ENCODE assay signal across 7 mouse cellular contexts in genomic region chr10:63099521-63099920, GRCm38 (mm10). TPM values are rescaled to one million over a fixed set of nuclear protein-coding genes. Genes with fewer than 3 reads are reported as not detected.
DNase-seq lines count a peak whose midpoint lies in the region; ATAC-seq and TF ChIP-seq lines count a peak whose summit lies in the region.

Atoh7 (plus strand) TSS chr10:63099651.

- intact Hi-C loops in gastrocnemius, postnatal 14 days (cut with DNase I; ENCODE audit: low total_unique reads), result no loop called here

- H3K36me3 ChIP-seq in lung, embryonic 16.5 days (ENCODE audit: control insufficient read depth, insufficient read depth, low read length), result no peaks in the 10 kb centered on the region
- no peaks in the 10 kb centered on the region for H3K36me3 ChIP-seq in hindbrain, embryonic 14.5 days (replicated peaks; ENCODE audit: control insufficient read depth, insufficient read depth)
- H3K36me3 ChIP-seq in midbrain, embryonic 13.5 days, result no peaks in the 10 kb centered on the region

- TF ChIP-seq POLR2A in cortical plate, adult 2 months (IDR thresholded peaks at IDR 0.05; ENCODE audit: extremely low read depth, insufficient read depth, low read length), result no peak

- H3K27me3 ChIP-seq in lung, embryonic 16.5 days (ENCODE audit: control insufficient read depth, insufficient read depth, low read depth, low read length), result peaks cover 30% of the 10 kb centered on the region
- peaks cover 15% of the 10 kb centered on the region for H3K27me3 ChIP-seq in hindbrain, embryonic 14.5 days (ENCODE audit: control insufficient read depth, insufficient read depth, low read length)
- peaks cover 25% of the 10 kb centered on the region; the same call in 1 of the 2 replicates for H3K27me3 ChIP-seq in midbrain, embryonic 13.5 days

- no peak for TF ChIP-seq CTCF in cortical plate, adult 2 months (IDR thresholded peaks at IDR 0.05; ENCODE audit: extremely low read depth, insufficient read depth, low read length)

- H3K4me3 ChIP-seq in lung, embryonic 16.5 days (ENCODE audit: low read length), result peak within 1 kb of the TSS; percentile 64
- peak within 1 kb of the TSS; percentile 56 for H3K4me3 ChIP-seq in cortical plate, adult 2 months (ENCODE audit: insufficient read depth, low read length)
- H3K4me3 ChIP-seq in hindbrain, embryonic 14.5 days (replicated peaks; ENCODE audit: low read length), result peak within 1 kb of the TSS; percentile 65
- peak within 1 kb of the TSS; percentile 60 for H3K4me3 ChIP-seq in midbrain, embryonic 13.5 days (replicated peaks)

- no peak for ATAC-seq in lung, embryonic 16.5 days (ENCODE audit: low read depth)
- ATAC-seq in hindbrain, embryonic 14.5 days (ENCODE audit: low FRiP score), result no peak
- ATAC-seq in midbrain, embryonic 13.5 days, result peak; percentile 19

- peaks cover 6% of the 10 kb centered on the region for H3K4me1 ChIP-seq in lung, embryonic 16.5 days (replicated peaks; ENCODE audit: control insufficient read depth, insufficient read depth, low read length)
- no peaks in the 10 kb centered on the region for H3K4me1 ChIP-seq in cortical plate, adult 2 months (ENCODE audit: control insufficient read depth, insufficient read depth, low read length)
- H3K4me1 ChIP-seq in hindbrain, embryonic 14.5 days (replicated peaks; ENCODE audit: control insufficient read depth, insufficient read depth, low read length), result no peaks in the 10 kb centered on the region; the same call in 1 of the 2 replicates
- H3K4me1 ChIP-seq in midbrain, embryonic 13.5 days (replicated peaks), result peaks cover 13% of the 10 kb centered on the region

- no peak for DNase-seq in lung, postnatal 10 days
- no peak for DNase-seq in hindbrain, embryonic 14.5 days (ENCODE audit: low spot score)
- no peak for DNase-seq in gastrocnemius, postnatal 14 days
- DNase-seq in spleen, postnatal 14 days (ENCODE audit: low spot score in 2 of 2), result no peak

- WGBS in lung, embryonic 16.5 days, result 8% methylated on average over 16 of the region's 16 CpGs
- WGBS in hindbrain, embryonic 14.5 days, result 4% methylated on average over 16 of the region's 16 CpGs
- WGBS in midbrain, embryonic 13.5 days, result 4% methylated on average over 16 of the region's 16 CpGs

- H3K9ac ChIP-seq in lung, embryonic 16.5 days (ENCODE audit: low read length), result peak within 1 kb of the TSS; percentile 64
- H3K9ac ChIP-seq in hindbrain, embryonic 14.5 days, result peak within 1 kb of the TSS; percentile 77
- peak within 1 kb of the TSS; percentile 73 for H3K9ac ChIP-seq in midbrain, embryonic 13.5 days (replicated peaks)

- H3K27ac ChIP-seq in lung, embryonic 16.5 days (ENCODE audit: low read length), result no peak within 1 kb of the TSS
- H3K27ac ChIP-seq in cortical plate, adult 2 months (ENCODE audit: insufficient read depth, low read length), result peak within 1 kb of the TSS; percentile 38
- peak within 1 kb of the TSS; percentile 51; the same call in 1 of the 2 replicates for H3K27ac ChIP-seq in hindbrain, embryonic 14.5 days
- peak within 1 kb of the TSS; percentile 62 for H3K27ac ChIP-seq in midbrain, embryonic 13.5 days

- no peaks in the 10 kb centered on the region for H3K9me3 ChIP-seq in lung, embryonic 16.5 days (ENCODE audit: control insufficient read depth, low read length)
- H3K9me3 ChIP-seq in hindbrain, embryonic 14.5 days (ENCODE audit: control insufficient read depth, low read length), result no peaks in the 10 kb centered on the region
- no peaks in the 10 kb centered on the region for H3K9me3 ChIP-seq in midbrain, embryonic 13.5 days

- peak within 1 kb of the TSS; percentile 97 for H3K4me2 ChIP-seq in lung, embryonic 16.5 days (ENCODE audit: low read depth, low read length)
- peak within 1 kb of the TSS; percentile 97 for H3K4me2 ChIP-seq in hindbrain, embryonic 14.5 days (replicated peaks)
- peak within 1 kb of the TSS; percentile 74 for H3K4me2 ChIP-seq in midbrain, embryonic 13.5 days (replicated peaks)

RNA-seq across cellular contexts. Expression of gene Atoh7, which starts in this region (rescaled TPM):
- polyA plus RNA-seq in lung, embryonic 16.5 days (2015; fragmentation: Nextera tagmentation; extraction: Ambion mirVana), result not detected in 2 replicates
- 2.8 and 3.7 TPM in 2 replicates for polyA plus RNA-seq in cortical plate, adult 2 months (2012; rRNA removed)
- polyA plus RNA-seq in hindbrain, embryonic 14.5 days (2014; fragmentation: Nextera tagmentation; extraction: Ambion mirVana), result 6.5 and 9.9 TPM in 2 replicates
- polyA plus RNA-seq in midbrain, embryonic 13.5 days (2015; fragmentation: Nextera tagmentation; extraction: Ambion mirVana), result 1.1 and 1.3 TPM in 2 replicates
- 1 to 10 TPM in 1 of 2 experiments, under 1 TPM in 1; 0.41 to 1.1 TPM for total RNA-seq in gastrocnemius, postnatal 14 days (2021)
